Mouse (Mus musculus) lung, embryonic 16.5 days (tissue): ENCODE measurements at regions not wholly inside any gene's neighbourhood (a gene's known extent, or its start where the extent isn't known, plus 50 kb on each side); places are given as distances from the start of the nearest gene placed in this dataset.
A peak's percentile ranks its signal among the peaks of the same experiment; 100 is the strongest.

Experiments
- ATAC-seq: fragments of 200-750 bp; cut with Nextera tagmentation; 2 replicates; pipeline ENCODE4 v1.8.0; 2017; ENCODE audit warnings: low read depth, mild to moderate bottlenecking, moderate library complexity
- H3K27ac ChIP-seq: fragments of 300-500 bp; sonication (generic); 2 replicates; pipeline ENCODE4 v1.5.1; 2014; ENCODE audit warnings: mild to moderate bottlenecking, control low read depth, low read length
- H3K27me3 ChIP-seq: fragments of 300-500 bp; sonication (generic); 2 replicates; pipeline ENCODE4 v1.6.1; 2014; ENCODE audit warnings: low read depth, low read length, mixed read lengths; ENCODE audit not compliant: control insufficient read depth, insufficient read depth
- H3K36me3 ChIP-seq: fragments of 300-500 bp; sonication (generic); 2 replicates; pipeline ENCODE4 v1.6.1; 2014; ENCODE audit warnings: low read length; ENCODE audit not compliant: control insufficient read depth, insufficient read depth
- H3K4me1 ChIP-seq: fragments of 300-500 bp; sonication (generic); replicated peaks from 2 replicates; pipeline ENCODE4 v1.6.1; 2014; ENCODE audit warnings: low read length, mixed read lengths; ENCODE audit not compliant: control insufficient read depth, insufficient read depth
- H3K4me2 ChIP-seq: fragments of 300-500 bp; sonication (generic); 2 replicates; pipeline ENCODE4 v1.6.1; 2014; ENCODE audit warnings: low read depth, low read length, control low read depth
- H3K4me3 ChIP-seq: fragments of 300-500 bp; sonication (generic); 2 replicates; pipeline ENCODE4 v1.5.1; 2014; ENCODE audit warnings: mild to moderate bottlenecking, low read length, control low read depth
- H3K9ac ChIP-seq: fragments of 300-500 bp; sonication (generic); 2 replicates; pipeline ENCODE4 v1.6.1; 2014; ENCODE audit warnings: low read length, control low read depth
- H3K9me3 ChIP-seq: fragments of 300-500 bp; sonication (generic); 2 replicates; pipeline ENCODE4 v1.6.1; 2016; ENCODE audit warnings: low read length; ENCODE audit not compliant: control insufficient read depth
- WGBS: fragments of 180-500 bp; shearing (Covaris S2); extraction: QIAGEN DNeasy Blood & Tissue Kit; methylation state at CpG from one replicate; pipeline ENCODE4 v1.1.7; 2014; 5-methylcytosine and 5-hydroxymethylcytosine counted together

- Histone ChIP-seq H3K27ac (peak overlapping the region; percentile 50), H3K36me3 (no peaks in the 10 kb centered on the region), H3K4me3 (no peak overlapping the region), H3K4me1 (peaks cover 8% of the 10 kb centered on the region; the same call in 1 of the 2 replicates), H3K9me3 (no peaks in the 10 kb centered on the region), H3K27me3 (no peaks in the 10 kb centered on the region), H3K4me2 (no peak overlapping the region), H3K9ac (no peak overlapping the region)
- peak; percentile 52; the same call in 1 of the 2 replicates for ATAC-seq
- WGBS = 32% methylated on average over 3 of the region's 3 CpGs
Observed at GRCm38 (mm10) chr4:95133815-95134214, 81.8 kb upstream of the Jun start.

DNA sequence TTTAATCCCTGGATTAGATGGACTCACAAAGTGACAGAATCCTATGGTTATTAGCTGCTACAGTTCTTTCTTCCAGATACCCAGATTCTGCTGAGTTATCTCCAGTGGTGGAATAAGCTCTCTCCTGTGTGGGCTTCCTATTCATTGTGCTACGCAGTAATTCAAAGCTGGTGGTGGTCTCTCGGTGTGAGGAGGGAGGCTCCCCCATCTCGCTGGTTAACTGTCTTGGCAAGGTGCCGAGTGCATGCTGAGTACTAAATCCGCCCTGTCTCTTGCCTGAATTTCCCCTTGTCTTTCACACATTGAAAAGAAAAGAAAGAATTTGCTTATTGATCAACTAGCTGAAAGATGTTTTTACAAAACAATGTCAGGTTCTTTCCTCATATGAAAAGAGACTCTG is 82.6 kb upstream of the Jun start:
- Histone ChIP-seq H3K9ac (no peak overlapping the region), H3K27me3 (no peaks in the 10 kb centered on the region), H3K27ac (no peak overlapping the region; the same call in 1 of the 2 replicates), H3K9me3 (no peaks in the 10 kb centered on the region), H3K36me3 (no peaks in the 10 kb centered on the region), H3K4me3 (no peak overlapping the region), H3K4me1 (peaks cover 8% of the 10 kb centered on the region; the same call in 1 of the 2 replicates), H3K4me2 (no peak overlapping the region)
- WGBS = 47% methylated on average over 5 of the region's 5 CpGs
- ATAC-seq = no peak

DNA sequence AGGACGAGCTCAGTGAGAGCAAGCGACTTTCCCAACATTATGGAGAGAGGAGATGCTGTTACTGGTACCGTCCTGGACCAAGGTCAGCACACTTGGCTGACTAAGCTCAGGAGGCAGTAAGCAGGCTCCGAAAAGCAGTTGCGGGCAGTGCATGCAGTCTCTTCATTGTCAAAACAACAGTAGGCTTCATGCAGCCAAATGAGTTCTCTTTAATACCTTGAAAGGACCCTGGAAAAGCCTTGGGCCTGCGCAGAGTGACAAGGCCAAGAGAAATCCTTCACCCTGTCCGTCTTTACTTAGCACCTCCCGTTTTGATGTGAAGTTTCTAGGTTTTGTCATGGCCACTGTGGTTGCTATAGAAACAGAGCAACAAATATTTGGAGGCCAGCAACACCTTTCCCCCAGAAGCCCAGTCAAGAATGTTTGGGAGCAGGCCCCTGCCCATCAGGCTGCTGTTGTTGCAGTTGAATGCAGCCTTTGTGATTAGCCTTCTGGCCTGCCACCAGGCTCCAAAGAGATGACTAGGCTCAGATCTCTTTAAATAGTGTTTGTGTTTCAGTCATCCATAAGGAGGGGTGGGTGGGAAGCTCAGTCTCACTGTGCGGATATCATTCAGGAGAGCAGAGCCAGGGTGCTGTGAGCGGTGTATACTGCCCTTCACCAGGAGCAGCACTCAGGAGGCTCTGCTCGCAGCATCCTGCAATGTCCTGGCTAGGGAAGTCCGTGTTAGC is 85.6 kb upstream of the Jun start:
- no peaks in the 10 kb centered on the region for H3K27me3 ChIP-seq
- H3K9ac ChIP-seq = 0 out of 2 replicates have a peak overlapping the region, but pooled peaks have one; percentile 16
- no peak overlapping the region for H3K4me3 ChIP-seq
- peaks cover 8% of the 10 kb centered on the region; the same call in 1 of the 2 replicates for H3K4me1 ChIP-seq
- peak overlapping the region; percentile 40; the same call in 1 of the 2 replicates for H3K27ac ChIP-seq
- no peaks in the 10 kb centered on the region for H3K9me3 ChIP-seq
- H3K36me3 ChIP-seq = no peaks in the 10 kb centered on the region
- WGBS = 64% methylated on average over 12 of the region's 12 CpGs
- no peak overlapping the region for H3K4me2 ChIP-seq
- 0 out of 2 replicates have a peak, but pooled peaks have one; percentile 39 for ATAC-seq

DNA sequence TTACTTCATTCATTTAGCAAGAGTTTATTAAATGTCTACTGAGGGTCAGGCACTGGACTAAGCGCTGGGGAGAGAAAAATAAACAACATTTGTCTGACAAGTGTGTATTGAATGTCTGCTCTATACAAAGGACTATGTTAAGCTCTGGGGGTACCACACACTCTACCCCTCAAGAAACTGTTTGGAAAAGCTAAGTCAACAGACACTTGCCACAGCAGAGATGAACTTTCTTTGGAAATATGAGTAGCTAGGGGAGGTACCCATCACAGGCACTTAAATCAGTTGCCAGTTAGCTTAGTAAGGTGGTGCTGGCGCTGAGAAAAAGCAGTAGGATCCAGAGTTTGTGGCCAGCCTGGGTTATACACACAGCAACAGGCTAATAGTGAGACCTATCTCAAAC is 86.7 kb upstream of the Jun start:
- H3K9me3 ChIP-seq = no peaks in the 10 kb centered on the region
- no peaks in the 10 kb centered on the region for H3K27me3 ChIP-seq
- WGBS = 21% methylated on average over 2 of the region's 2 CpGs
- H3K36me3 ChIP-seq = no peaks in the 10 kb centered on the region
- no peak overlapping the region for H3K4me2 ChIP-seq
- no peak overlapping the region for H3K4me3 ChIP-seq
- peaks cover 12% of the 10 kb centered on the region; the same call in 1 of the 2 replicates for H3K4me1 ChIP-seq
- ATAC-seq = 0 out of 2 replicates have a peak, but pooled peaks have one; percentile 13
- no peak overlapping the region; the same call in 1 of the 2 replicates for H3K27ac ChIP-seq
- H3K9ac ChIP-seq = no peak overlapping the region

- ATAC-seq = no peak
- 80% methylated on average over 2 of the region's 2 CpGs for WGBS
- no peaks in the 10 kb centered on the region for H3K27me3 ChIP-seq
Observed at GRCm38 (mm10) chr4:95141253-95141652, 89.2 kb upstream of the Jun start.

GRCm38 (mm10) chr4:95143130-95143529 is 91.1 kb upstream of the Jun start:
- H3K9ac ChIP-seq = no peak overlapping the region
- peak overlapping the region; percentile 84 for H3K27ac ChIP-seq
- no peak overlapping the region for H3K4me3 ChIP-seq
- peaks cover 5% of the 10 kb centered on the region; the same call in 1 of the 2 replicates for H3K4me1 ChIP-seq
- WGBS = 53% methylated on average over 4 of the region's 4 CpGs
- H3K36me3 ChIP-seq = no peaks in the 10 kb centered on the region
- no peaks in the 10 kb centered on the region for H3K9me3 ChIP-seq
- no peak overlapping the region for H3K4me2 ChIP-seq
- no peaks in the 10 kb centered on the region for H3K27me3 ChIP-seq
- ATAC-seq = no peak

More at GRCm38 (mm10) chr4:95141253-95141652, 89.2 kb upstream of the Jun start:
- Histone ChIP-seq H3K9me3 (no peaks in the 10 kb centered on the region), H3K36me3 (no peaks in the 10 kb centered on the region), H3K9ac (no peak overlapping the region), H3K4me3 (no peak overlapping the region), H3K4me2 (no peak overlapping the region), H3K27ac (no peak overlapping the region), H3K4me1 (peaks cover 8% of the 10 kb centered on the region; the same call in 1 of the 2 replicates)

DNA sequence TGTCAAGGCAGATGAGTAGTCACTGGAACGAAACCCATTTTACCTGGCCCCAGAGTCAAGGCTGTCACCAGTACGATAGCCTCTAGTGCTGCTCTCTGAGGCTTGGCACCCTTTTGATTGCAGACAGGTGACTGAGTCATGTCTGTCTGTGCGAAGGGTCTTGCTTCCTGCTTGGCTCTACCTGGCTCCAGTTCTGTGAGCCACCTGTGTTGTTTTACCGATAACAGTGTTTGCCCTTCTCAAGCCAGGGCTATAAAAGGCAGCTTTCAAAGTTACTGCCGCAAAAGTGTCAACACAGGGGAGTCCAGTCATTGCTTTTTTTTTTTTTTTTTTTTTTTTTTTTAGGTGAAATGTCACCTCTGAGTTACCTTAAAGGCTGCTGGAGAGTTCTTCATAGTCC is 91.6 kb upstream of the Jun start:
- H3K9ac ChIP-seq = no peak overlapping the region
- H3K36me3 ChIP-seq = no peaks in the 10 kb centered on the region
- 56% methylated on average over 5 of the region's 5 CpGs for WGBS
- ATAC-seq = peak; percentile 94
- peaks cover 5% of the 10 kb centered on the region; the same call in 1 of the 2 replicates for H3K4me1 ChIP-seq
- H3K27me3 ChIP-seq = no peaks in the 10 kb centered on the region
- H3K27ac ChIP-seq = peak overlapping the region; percentile 84
- H3K9me3 ChIP-seq = no peaks in the 10 kb centered on the region
- H3K4me3 ChIP-seq = no peak overlapping the region
- no peak overlapping the region for H3K4me2 ChIP-seq

GRCm38 (mm10) chr4:95144440-95144839 is 92.4 kb upstream of the Jun start:
- Histone ChIP-seq H3K36me3 (no peaks in the 10 kb centered on the region), H3K4me1 (peaks cover 5% of the 10 kb centered on the region; the same call in 1 of the 2 replicates), H3K9me3 (no peaks in the 10 kb centered on the region), H3K27me3 (no peaks in the 10 kb centered on the region), H3K4me3 (no peak overlapping the region), H3K9ac (no peak overlapping the region), H3K27ac (peak overlapping the region; percentile 62), H3K4me2 (no peak overlapping the region)
- ATAC-seq = no peak

DNA sequence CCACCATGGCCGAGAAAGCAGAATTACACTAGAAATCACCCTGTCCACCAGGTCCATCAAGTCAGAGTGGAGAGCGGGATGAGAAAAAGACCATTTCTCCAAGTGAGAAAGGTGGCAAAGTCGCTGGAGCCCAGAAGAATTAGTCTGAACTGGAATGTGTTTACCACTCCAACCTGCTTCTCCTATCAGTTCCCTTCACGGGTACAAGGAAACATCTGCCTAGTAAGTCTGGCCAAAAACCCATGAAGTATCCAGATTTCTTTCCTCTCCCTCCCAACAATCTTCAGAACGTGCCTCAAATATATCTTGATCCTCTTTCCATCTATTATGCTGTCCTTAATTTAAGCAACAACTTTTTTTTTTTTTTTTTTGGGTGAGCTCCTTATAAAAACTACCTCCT is 94.2 kb upstream of the Jun start:
- WGBS = 75% methylated on average over 5 of the region's 5 CpGs

More for the DNA sequence above, 94.2 kb upstream of the Jun start:
- Histone ChIP-seq H3K4me2 (no peak overlapping the region), H3K36me3 (no peaks in the 10 kb centered on the region), H3K4me1 (peaks cover 5% of the 10 kb centered on the region; the same call in 1 of the 2 replicates), H3K27ac (no peak overlapping the region), H3K9me3 (no peaks in the 10 kb centered on the region), H3K4me3 (no peak overlapping the region), H3K27me3 (no peaks in the 10 kb centered on the region), H3K9ac (no peak overlapping the region)
- ATAC-seq = no peak
